Mouse (Mus musculus) hindbrain, embryonic 16.5 days (tissue): ENCODE results near the gene Mrpl55. TPM values are rescaled to one million over a fixed set of nuclear protein-coding genes. Genes with fewer than 3 reads are reported as not detected.

Experiments
- ATAC-seq: fragments of 200-750 bp; cut with Nextera tagmentation; 2 replicates; pipeline ENCODE4 v1.8.0; 2017; ENCODE audit warnings: moderate TSS enrichment, moderate library complexity
- H3K27ac ChIP-seq: fragments of 300-500 bp; sonication (generic); 2 replicates; pipeline ENCODE4 v1.5.1; 2014; ENCODE audit warnings: low read depth, mild to moderate bottlenecking, control low read depth, low read length, moderate library complexity
- H3K27me3 ChIP-seq: fragments of 300-500 bp; sonication (generic); replicated peaks from 2 replicates; pipeline ENCODE4 v1.6.1; 2014; ENCODE audit warnings: low read length; ENCODE audit not compliant: control insufficient read depth, insufficient read depth
- H3K36me3 ChIP-seq: fragments of 300-500 bp; sonication (generic); 2 replicates; pipeline ENCODE4 v1.6.1; 2014; ENCODE audit warnings: mild to moderate bottlenecking, low read length, moderate library complexity, mixed read lengths; ENCODE audit not compliant: control insufficient read depth, insufficient read depth
- H3K4me1 ChIP-seq: fragments of 300-500 bp; sonication (generic); 2 replicates; pipeline ENCODE4 v1.6.1; 2014; ENCODE audit warnings: low read depth, low read length; ENCODE audit not compliant: control insufficient read depth, insufficient read depth
- H3K4me2 ChIP-seq: fragments of 300-500 bp; sonication (generic); 2 replicates; pipeline ENCODE4 v1.6.1; 2014; ENCODE audit warnings: mild to moderate bottlenecking, low read length, control low read depth, moderate library complexity
- H3K4me3 ChIP-seq: fragments of 300-500 bp; sonication (generic); 2 replicates; pipeline ENCODE4 v1.5.1; 2014; ENCODE audit warnings: mild to moderate bottlenecking, low read length, control low read depth, moderate library complexity
- H3K9ac ChIP-seq: fragments of 300-500 bp; sonication (generic); 2 replicates; pipeline ENCODE4 v1.6.1; 2014; ENCODE audit warnings: low read depth, mild to moderate bottlenecking, control low read depth, low read length, moderate library complexity
- H3K9me3 ChIP-seq: fragments of 300-500 bp; sonication (generic); 2 replicates; pipeline ENCODE4 v1.6.1; 2014; ENCODE audit warnings: mild to moderate bottlenecking, low read length, moderate library complexity; ENCODE audit not compliant: control insufficient read depth
- WGBS: fragments of 180-500 bp; shearing (Covaris S2); extraction: QIAGEN DNeasy Blood & Tissue Kit; methylation state at CpG from one replicate; pipeline ENCODE4 v1.1.7; 2014; 5-methylcytosine and 5-hydroxymethylcytosine counted together
- polyA plus RNA-seq: library from polyadenylated mRNA; unstranded; fragments of >200 nt; fragmentation: Nextera tagmentation; extraction: Ambion mirVana; gene quantifications from 2 replicates; pipeline ENCODE4 v1.2.1, GENCODE M21; 2015

Mrpl55 gene
- polyA plus RNA-seq, result 92.1 and 95.9 TPM in 2 replicates

DNA sequence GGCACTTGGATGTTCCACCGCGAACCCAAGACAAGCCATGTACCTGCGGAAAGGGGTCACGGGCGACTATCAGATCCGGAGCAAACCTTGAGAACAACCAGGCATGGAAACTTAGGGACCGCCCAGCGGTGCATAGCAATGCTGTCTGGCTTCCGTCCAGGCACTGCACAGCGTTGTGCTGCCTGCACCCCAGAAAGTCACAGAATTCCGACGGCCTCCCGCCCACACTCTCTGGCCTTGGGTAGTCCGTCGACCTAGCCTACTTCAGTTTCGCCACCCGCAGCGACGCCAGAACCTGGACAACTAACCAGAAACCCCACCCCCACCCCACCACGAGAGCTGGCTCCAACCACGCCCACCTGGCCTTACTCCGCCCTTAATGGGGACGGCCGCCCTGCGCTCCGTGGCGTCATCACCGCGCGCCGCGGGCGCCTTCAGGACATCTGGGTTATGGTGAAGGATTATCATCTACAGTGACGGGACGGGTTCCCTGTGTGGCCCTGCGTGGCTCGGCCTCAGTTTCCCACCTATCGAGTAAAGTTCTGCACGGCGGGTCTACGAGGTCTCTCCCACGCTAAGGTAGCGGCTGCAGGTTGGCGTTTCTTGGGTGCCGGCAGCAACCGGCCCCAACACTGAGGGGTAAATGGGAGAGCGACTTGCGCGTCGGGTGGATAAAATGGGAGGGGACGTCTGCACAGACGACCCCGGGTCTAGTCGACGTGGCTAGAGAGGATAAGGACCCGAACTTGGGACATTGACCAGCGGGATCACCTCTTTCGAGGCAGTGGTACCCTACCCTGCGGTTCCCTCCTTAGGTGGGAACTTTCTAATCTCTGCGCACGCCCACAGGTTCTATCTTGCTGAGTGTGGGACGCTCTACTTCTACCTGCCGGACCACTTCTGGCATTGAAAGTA, at the start of gene Mrpl55:
Gene Mrpl55 (plus strand): TSS at position 406 of the 915 bp plus-strand sequence.
- peak within 1 kb of the TSS; percentile 17; the same call in 1 of the 2 replicates for H3K27ac ChIP-seq
- 1% methylated on average over 63 of the region's 63 CpGs for WGBS
- peak; percentile 93 for ATAC-seq
- H3K4me2 ChIP-seq, result peak within 1 kb of the TSS; percentile 87
- no peaks in the 10 kb centered on the region for H3K27me3 ChIP-seq
- no peaks in the 10 kb centered on the region for H3K9me3 ChIP-seq
- H3K9ac ChIP-seq, result peak within 1 kb of the TSS; percentile 82
- peaks cover 9% of the 10 kb centered on the region for H3K36me3 ChIP-seq
- H3K4me1 ChIP-seq, result peaks cover 14% of the 10 kb centered on the region
- peak within 1 kb of the TSS; percentile 91 for H3K4me3 ChIP-seq

DNA sequence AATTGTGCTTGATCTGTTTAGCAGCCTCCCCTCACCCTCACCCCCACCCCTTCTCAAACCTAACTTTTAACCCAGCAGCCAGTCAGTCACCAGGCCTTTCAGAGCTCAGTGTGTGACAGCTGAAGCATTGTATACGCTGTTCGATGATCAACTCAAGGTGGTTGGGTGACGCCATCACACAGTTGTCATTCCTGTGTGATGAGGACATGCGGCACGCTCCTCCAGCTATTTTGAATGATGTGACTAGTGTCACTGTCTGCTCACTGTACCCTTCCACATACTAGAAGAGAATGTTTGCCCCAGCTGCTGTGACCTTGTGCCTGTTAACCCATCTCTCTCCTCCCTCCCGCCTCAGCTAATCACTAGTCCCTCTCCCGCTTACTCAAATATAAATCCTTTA, 48.1 kb upstream of the Mrpl55 start:
- no peak overlapping the region for H3K4me3 ChIP-seq
- peaks cover 12% of the 10 kb centered on the region; the same call in 1 of the 2 replicates for H3K36me3 ChIP-seq
- no peak overlapping the region for H3K27ac ChIP-seq
- no peaks in the 10 kb centered on the region for H3K9me3 ChIP-seq
- ATAC-seq, result no peak
- H3K27me3 ChIP-seq, result no peaks in the 10 kb centered on the region
- WGBS, result 91% methylated on average over 7 of the region's 7 CpGs
- H3K4me1 ChIP-seq, result no peaks in the 10 kb centered on the region
- H3K4me2 ChIP-seq, result no peak overlapping the region
- H3K9ac ChIP-seq, result no peak overlapping the region

- ATAC-seq, result no peak
- Histone ChIP-seq H3K27ac (no peak overlapping the region), H3K4me1 (no peaks in the 10 kb centered on the region), H3K4me3 (no peak overlapping the region), H3K27me3 (no peaks in the 10 kb centered on the region), H3K9ac (no peak overlapping the region), H3K36me3 (peaks cover 12% of the 10 kb centered on the region; the same call in 1 of the 2 replicates), H3K4me2 (no peak overlapping the region), H3K9me3 (no peaks in the 10 kb centered on the region)
- WGBS, result 86% methylated on average over 5 of the region's 5 CpGs
Measured at GRCm38 (mm10) chr11:59155900-59156299, 46.4 kb upstream of the Mrpl55 start.

- Histone ChIP-seq H3K36me3 (peaks cover 12% of the 10 kb centered on the region; the same call in 1 of the 2 replicates), H3K4me3 (no peak overlapping the region), H3K27me3 (no peaks in the 10 kb centered on the region), H3K4me1 (peaks cover 15% of the 10 kb centered on the region), H3K9ac (no peak overlapping the region), H3K4me2 (no peak overlapping the region), H3K9me3 (no peaks in the 10 kb centered on the region), H3K27ac (no peak overlapping the region)
- ATAC-seq, result no peak
- 91% methylated on average over 13 of the region's 13 CpGs for WGBS
Measured at GRCm38 (mm10) chr11:59159099-59159498, 43.2 kb upstream of the Mrpl55 start.

DNA sequence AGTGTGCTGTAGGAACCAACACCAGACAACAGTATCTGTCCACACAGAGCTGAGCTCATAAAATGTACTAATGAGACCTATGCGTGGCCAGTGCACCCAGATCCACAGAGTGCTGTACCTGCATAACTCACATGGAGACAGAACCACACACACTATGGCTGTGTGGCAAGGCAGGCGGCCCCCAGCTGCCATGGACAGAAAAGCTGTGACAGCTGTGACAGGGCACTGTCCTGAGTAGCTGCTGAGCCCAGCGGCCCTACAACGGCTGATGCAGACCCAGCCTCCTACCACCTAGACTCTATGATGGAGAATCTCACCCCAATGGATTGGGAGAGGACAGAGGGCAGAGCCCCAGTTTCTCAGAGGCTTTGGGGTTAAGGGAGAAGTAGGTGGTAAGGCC, 42.7 kb upstream of the Mrpl55 start:
- Histone ChIP-seq H3K4me1 (peaks cover 17% of the 10 kb centered on the region), H3K27me3 (no peaks in the 10 kb centered on the region), H3K27ac (no peak overlapping the region), H3K36me3 (peaks cover 12% of the 10 kb centered on the region; the same call in 1 of the 2 replicates), H3K4me2 (no peak overlapping the region), H3K9me3 (no peaks in the 10 kb centered on the region), H3K9ac (no peak overlapping the region), H3K4me3 (no peak overlapping the region)
- no peak for ATAC-seq
- 79% methylated on average over 4 of the region's 4 CpGs for WGBS

- H3K4me3 ChIP-seq, result no peak overlapping the region
- no peak for ATAC-seq
- no peak overlapping the region for H3K4me2 ChIP-seq
- H3K36me3 ChIP-seq, result peaks cover 8% of the 10 kb centered on the region; the same call in 1 of the 2 replicates
- H3K9ac ChIP-seq, result no peak overlapping the region
- H3K27ac ChIP-seq, result no peak overlapping the region
- no peaks in the 10 kb centered on the region for H3K27me3 ChIP-seq
- H3K4me1 ChIP-seq, result peaks cover 17% of the 10 kb centered on the region
- H3K9me3 ChIP-seq, result no peaks in the 10 kb centered on the region
- 70% methylated on average over 5 of the region's 5 CpGs for WGBS
Measured at GRCm38 (mm10) chr11:59161398-59161797, 40.9 kb upstream of the Mrpl55 start.

DNA sequence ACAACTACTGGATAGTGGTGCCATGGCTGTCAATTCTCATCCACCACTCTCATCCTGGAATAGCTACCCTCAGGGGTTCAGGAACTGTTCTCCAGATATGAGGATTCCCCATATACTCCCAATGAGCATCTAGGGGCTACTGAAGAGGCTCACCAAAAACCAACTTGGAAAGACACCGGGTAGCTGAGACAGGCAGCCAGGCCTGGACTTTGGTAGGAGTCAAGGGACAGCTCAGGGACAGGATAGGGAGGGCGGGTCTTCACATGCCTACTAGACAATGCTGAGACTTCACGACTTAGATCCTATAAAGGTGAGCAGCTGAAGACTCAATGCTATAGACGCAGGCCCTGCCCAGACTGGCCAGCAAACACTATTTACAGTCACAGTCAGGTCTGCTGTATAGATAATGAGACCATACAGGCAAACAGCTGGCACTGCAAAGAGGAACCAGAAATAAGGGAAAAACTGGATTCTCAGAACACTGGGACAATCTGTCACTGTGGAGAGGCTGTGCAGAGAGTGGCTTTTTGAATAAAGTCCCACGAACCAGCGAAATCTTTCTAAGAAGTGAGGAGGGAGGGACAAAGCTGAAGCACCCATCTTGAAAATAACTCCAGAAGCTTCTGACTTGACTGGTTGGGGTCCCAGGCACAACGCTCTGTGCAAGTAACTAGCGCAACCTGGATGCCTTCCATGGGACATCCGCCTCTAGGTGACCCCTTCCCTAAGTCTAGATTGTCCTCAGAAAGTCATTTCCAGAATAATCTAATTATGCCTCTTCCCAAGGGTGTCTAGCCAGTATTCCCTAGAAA, 39.6 kb upstream of the Mrpl55 start:
- peak overlapping the region; percentile 80 for H3K4me3 ChIP-seq
- H3K4me2 ChIP-seq, result peak overlapping the region; percentile 87
- H3K9ac ChIP-seq, result peak overlapping the region; percentile 59
- no peaks in the 10 kb centered on the region for H3K9me3 ChIP-seq
- 52% methylated on average over 9 of the region's 9 CpGs for WGBS
- H3K27me3 ChIP-seq, result no peaks in the 10 kb centered on the region
- peaks cover 17% of the 10 kb centered on the region for H3K4me1 ChIP-seq
- no peak; the same call in 1 of the 2 replicates for ATAC-seq
- H3K27ac ChIP-seq, result peak overlapping the region; percentile 100
- H3K36me3 ChIP-seq, result peaks cover 8% of the 10 kb centered on the region; the same call in 1 of the 2 replicates

GRCm38 (mm10) chr11:59163255-59164236, 38.7 kb upstream of the Mrpl55 start, which contains the start of gene Iba57:
TSS of gene Iba57 (minus strand) at chr11:59163739.
- H3K36me3 ChIP-seq, result no peaks in the 10 kb centered on the region

More at GRCm38 (mm10) chr11:59163255-59164236, 38.7 kb upstream of the Mrpl55 start, which contains the start of gene Iba57:
- Histone ChIP-seq H3K27me3 (no peaks in the 10 kb centered on the region), H3K4me2 (peak within 1 kb of the TSS; percentile 87), H3K9ac (peak within 1 kb of the TSS; percentile 98), H3K4me1 (peaks cover 17% of the 10 kb centered on the region), H3K4me3 (peak within 1 kb of the TSS; percentile 80), H3K9me3 (no peaks in the 10 kb centered on the region), H3K27ac (peak within 1 kb of the TSS; percentile 100)
- WGBS, result 4% methylated on average over 45 of the region's 68 CpGs
- ATAC-seq, result peak; percentile 99
